Mouse (Mus musculus): ENCODE data around the gene Cytl1.

Gene Cytl1

GRCm38 (mm10) chr5:37770870-37771269 is 35.6 kb downstream of the Cytl1 start:
- no peak for DNase-seq (ENCODE audit: low spot score)

DNA sequence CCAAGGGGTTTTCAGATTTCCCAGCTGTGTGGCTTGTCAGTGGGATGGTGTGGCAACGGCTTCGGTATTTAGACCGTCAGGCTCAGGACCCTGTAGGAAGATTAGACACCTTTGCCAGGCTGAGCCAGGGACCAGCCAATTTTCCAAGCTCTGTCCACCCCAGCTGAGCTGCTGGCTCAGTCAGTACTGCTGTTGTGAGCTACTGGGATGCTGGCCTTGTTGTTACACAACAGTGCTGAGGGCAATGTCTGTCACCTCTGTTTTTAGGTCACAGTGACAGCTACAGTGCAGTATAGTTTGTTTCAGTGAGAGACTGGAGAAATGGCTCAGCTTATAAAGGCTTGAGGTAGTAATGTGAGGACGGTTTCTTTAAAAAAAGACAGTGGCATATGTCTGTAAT is 38.7 kb downstream of the Cytl1 start:
- DNase-seq (ENCODE audit: low spot score): no peak

DNA sequence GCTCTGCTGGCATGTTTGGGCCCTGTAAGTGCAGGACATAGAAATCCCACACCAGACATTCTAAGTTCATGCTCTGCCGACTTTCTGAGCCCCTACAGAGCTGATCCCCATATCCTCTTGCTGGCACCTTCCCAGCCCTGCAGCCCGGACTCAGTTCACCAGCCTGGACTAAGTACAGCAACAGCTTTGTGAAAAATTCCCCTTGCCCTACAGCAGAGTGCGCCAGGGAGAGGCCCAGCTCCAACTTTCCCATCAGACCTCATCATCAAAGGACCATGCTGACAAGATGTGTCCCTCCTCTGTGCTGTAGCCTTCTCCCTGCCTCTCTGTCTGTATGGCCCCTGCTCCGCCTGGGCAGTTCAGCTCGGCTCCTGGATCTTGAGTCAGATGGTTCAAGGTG is 40.4 kb downstream of the Cytl1 start:
- DNase-seq (ENCODE audit: low spot score): no peak

- no peak for DNase-seq (ENCODE audit: low spot score)
Measured at GRCm38 (mm10) chr5:37783306-37783705, 48.0 kb downstream of the Cytl1 start.

GRCm38 (mm10) chr5:37784847-37785391 is 49.6 kb downstream of the Cytl1 start:
- DNase-seq (ENCODE audit: low spot score): no peak
